14 mouse cellular contexts compared by ENCODE assay signal in genomic region chr5:42986203-42986602, GRCm38 (mm10).
A peak's percentile ranks its signal among the peaks of the same experiment; 100 is the strongest.
DNase-seq lines count a peak whose midpoint lies in the region; ATAC-seq and TF ChIP-seq lines count a peak whose summit lies in the region.
"Had no signal": no experiment of that assay in that cellular context is flagged by ENCODE, and none has a peak within 500 bp of the region (broad histone marks: within the 10 kb centered on the region; RNA-seq: fewer than 3 reads in every experiment).

No protein-coding gene starts in this region.

- WGBS in lung, adult 2 months: 71% methylated on average over 4 of the region's 4 CpGs
- 78% methylated on average over 4 of the region's 4 CpGs for WGBS in forebrain, embryonic 14.5 days

- no peak overlapping the region for H3K9ac ChIP-seq in forebrain, embryonic 14.5 days (ENCODE audit: low read length)
- H3K9ac ChIP-seq: embryonic facial prominence, embryonic 13.5 days; forebrain, postnatal 0 days; hindbrain, embryonic 15.5 days had no signal

- H3K9me3 ChIP-seq in forebrain, embryonic 14.5 days (replicated peaks; ENCODE audit: control insufficient read depth, low read length): no peaks in the 10 kb centered on the region
- H3K9me3 ChIP-seq: embryonic facial prominence, embryonic 13.5 days; hindbrain, embryonic 15.5 days had no signal

- no peak overlapping the region for H3K4me3 ChIP-seq in lung, adult 2 months (replicated peaks; ENCODE audit: extremely low read depth, low read depth, low read length)
- H3K4me3 ChIP-seq in forebrain, embryonic 14.5 days (ENCODE audit: low read depth, low read length): no peak overlapping the region
- H3K4me3 ChIP-seq: embryonic facial prominence, embryonic 13.5 days; hindbrain, embryonic 15.5 days had no signal

- H3K27me3 ChIP-seq in forebrain, embryonic 14.5 days (replicated peaks; ENCODE audit: control insufficient read depth, insufficient read depth, low read length): no peaks in the 10 kb centered on the region
- H3K27me3 ChIP-seq: embryonic facial prominence, embryonic 13.5 days; hindbrain, embryonic 15.5 days had no signal

- H3K4me2 ChIP-seq in forebrain, embryonic 14.5 days (ENCODE audit: low read length): no peak overlapping the region
- H3K4me2 ChIP-seq: embryonic facial prominence, embryonic 13.5 days; hindbrain, embryonic 15.5 days had no signal

- no peaks in the 10 kb centered on the region for H3K4me1 ChIP-seq in lung, adult 2 months (ENCODE audit: control insufficient read depth, insufficient read depth, low read length)
- H3K4me1 ChIP-seq in forebrain, embryonic 14.5 days (ENCODE audit: control insufficient read depth, insufficient read depth, low read length): no peaks in the 10 kb centered on the region
- H3K4me1 ChIP-seq: embryonic facial prominence, embryonic 13.5 days; hindbrain, embryonic 15.5 days had no signal

- TF ChIP-seq POLR2A in lung, adult 2 months (IDR thresholded peaks at IDR 0.05; ENCODE audit: borderline replicate concordance, extremely low read depth, low read depth, low read length): no peak

- H3K27ac ChIP-seq in forebrain, embryonic 14.5 days (ENCODE audit: low read depth, low read length): no peak overlapping the region
- H3K27ac ChIP-seq: embryonic facial prominence, embryonic 13.5 days; hindbrain, embryonic 15.5 days; kidney, postnatal 0 days; macrophage had no signal

- TF ChIP-seq CTCF in lung, adult 2 months (IDR thresholded peaks at IDR 0.05; ENCODE audit: insufficient read depth, low read length): peak; percentile 10; the same call in 1 of the 2 replicates

- DNase-seq in cerebellum, postnatal 10 days: peak; percentile 29 to 33
- DNase-seq in cerebellum, adult 9-10 months: no peak
- no peak for DNase-seq in lung, adult 2 months
- no peak for DNase-seq in lung, postnatal 25 days (ENCODE audit: low spot score)
- DNase-seq in gonadal fat pad, adult 2 months (ENCODE audit: low read depth): peak; percentile 75
- DNase-seq in right cerebral cortex, postnatal 4 days: no peak
- DNase-seq in forebrain, embryonic 14.5 days (ENCODE audit: low spot score): no peak
- DNase-seq in right cerebral cortex, postnatal 25 days: no peak
- DNase-seq: forebrain, postnatal 0 days; thymus, adult 2 months had no signal

- no peak for ATAC-seq in forebrain, embryonic 14.5 days
- ATAC-seq: forebrain, postnatal 0 days had no signal

- no peaks in the 10 kb centered on the region for H3K36me3 ChIP-seq in forebrain, embryonic 14.5 days (ENCODE audit: control insufficient read depth, insufficient read depth, low read length)
- H3K36me3 ChIP-seq: embryonic facial prominence, embryonic 13.5 days; hindbrain, embryonic 15.5 days had no signal

Comparison
In these comparisons a context has a peak if more than half of its experiments do, and no peak if none do; other contexts are left out.
1. DNase-seq: peak in cerebellum, postnatal 10 days (2 of 2) and gonadal fat pad, adult 2 months (single experiment); none in cerebellum, adult 9-10 months (single experiment), lung, adult 2 months (single experiment), lung, postnatal 25 days (single experiment), right cerebral cortex, postnatal 4 days (single experiment), forebrain, embryonic 14.5 days (single experiment) and right cerebral cortex, postnatal 25 days (single experiment).